Mouse (Mus musculus) lung, embryonic 15.5 days (tissue): ENCODE measurements around the gene Gpx3. TPM values are rescaled to one million over a fixed set of nuclear protein-coding genes. Genes with fewer than 3 reads are reported as not detected.

Experiments
- ATAC-seq: fragments of 200-750 bp; cut with Nextera tagmentation; 2 replicates; pipeline ENCODE4 v1.8.0; 2017; ENCODE audit warnings: moderate number of reproducible peaks, borderline replicate concordance; ENCODE audit not compliant: low FRiP score, low TSS enrichment; ENCODE audit errors: extremely low read depth
- H3K27ac ChIP-seq: fragments of 300-500 bp; sonication (generic); 2 replicates; pipeline ENCODE4 v1.5.1; 2015; ENCODE audit warnings: moderate library complexity, mild to moderate bottlenecking, inconsistent platforms
- H3K27me3 ChIP-seq: fragments of 300-500 bp; sonication (generic); 2 replicates; pipeline ENCODE4 v1.6.1; 2015; ENCODE audit warnings: inconsistent platforms
- H3K36me3 ChIP-seq: fragments of 300-500 bp; sonication (generic); 2 replicates; pipeline ENCODE4 v1.6.1; 2015; ENCODE audit warnings: inconsistent platforms
- H3K4me1 ChIP-seq: fragments of 300-500 bp; sonication (generic); 2 replicates; pipeline ENCODE4 v1.6.1; 2015; ENCODE audit warnings: inconsistent platforms
- H3K4me2 ChIP-seq: fragments of 300-500 bp; sonication (generic); 2 replicates; pipeline ENCODE4 v1.6.1; 2015; ENCODE audit warnings: inconsistent platforms, mild to moderate bottlenecking, moderate library complexity
- H3K4me3 ChIP-seq: fragments of 300-500 bp; sonication (generic); 2 replicates; pipeline ENCODE4 v1.5.1; 2015; ENCODE audit warnings: mild to moderate bottlenecking, inconsistent platforms
- H3K9ac ChIP-seq: fragments of 300-500 bp; sonication (generic); 2 replicates; pipeline ENCODE4 v1.6.1; 2015; ENCODE audit warnings: inconsistent platforms
- H3K9me3 ChIP-seq: fragments of 300-500 bp; sonication (generic); 2 replicates; pipeline ENCODE4 v1.6.1; 2016; ENCODE audit warnings: inconsistent platforms
- whole genome bisulfite sequencing: fragments of 180-500 bp; shearing (Covaris S2); methylation state at CpG from one replicate; pipeline ENCODE4 v1.1.7; 2015; 5-methylcytosine and 5-hydroxymethylcytosine counted together
- polyA plus RNA-seq: library from polyadenylated mRNA; unstranded; fragments of >200 nt; fragmentation: Nextera tagmentation; extraction: Ambion mirVana; gene quantifications from 2 replicates; pipeline ENCODE4 v1.2.1, GENCODE M21; 2015

Gene Gpx3
- polyA plus RNA-seq, 1 experiment from 2014 or later: 200 TPM

GRCm38 (mm10) chr11:54920127-54920972 is 18.1 kb downstream of the Gpx3 start:
- whole genome bisulfite sequencing: 62% methylated on average over 11 of the region's 11 CpGs
- Histone ChIP-seq H3K9me3 (no peaks in the 10 kb centered on the region), H3K4me2 (no peak overlapping the region), H3K27ac (no peak overlapping the region), H3K36me3 (peaks cover 48% of the 10 kb centered on the region), H3K9ac (no peak overlapping the region), H3K27me3 (no peaks in the 10 kb centered on the region), H3K4me1 (no peaks in the 10 kb centered on the region), H3K4me3 (no peak overlapping the region)
- ATAC-seq: no peak

- Histone ChIP-seq H3K9ac (no peak overlapping the region), H3K4me2 (no peak overlapping the region), H3K27ac (peak overlapping the region; percentile 11; the same call in 1 of the 2 replicates), H3K27me3 (no peaks in the 10 kb centered on the region), H3K4me3 (no peak overlapping the region), H3K4me1 (no peaks in the 10 kb centered on the region), H3K36me3 (peaks cover 52% of the 10 kb centered on the region), H3K9me3 (no peaks in the 10 kb centered on the region)
- WGBS: 58% methylated on average over 6 of the region's 6 CpGs
- no peak for ATAC-seq
Measured at GRCm38 (mm10) chr11:54920973-54921580, 18.8 kb downstream of the Gpx3 start.

- Histone ChIP-seq H3K9ac (no peak overlapping the region), H3K4me1 (no peaks in the 10 kb centered on the region), H3K9me3 (no peaks in the 10 kb centered on the region), H3K36me3 (peaks cover 51% of the 10 kb centered on the region), H3K27me3 (no peaks in the 10 kb centered on the region), H3K4me3 (no peak overlapping the region), H3K27ac (peak overlapping the region; percentile 11; the same call in 1 of the 2 replicates), H3K4me2 (no peak overlapping the region)
- WGBS: 39% methylated on average over 7 of the region's 7 CpGs
- peak; percentile 68; the same call in 1 of the 2 replicates for ATAC-seq
Measured at GRCm38 (mm10) chr11:54921798-54922197, 19.5 kb downstream of the Gpx3 start.

- H3K9ac ChIP-seq: no peak overlapping the region
- no peak overlapping the region for H3K4me2 ChIP-seq
- WGBS: 80% methylated on average over 3 of the region's 3 CpGs
- no peak for ATAC-seq
- no peak overlapping the region for H3K27ac ChIP-seq
- H3K27me3 ChIP-seq: no peaks in the 10 kb centered on the region
- no peaks in the 10 kb centered on the region for H3K4me1 ChIP-seq
- H3K36me3 ChIP-seq: peaks cover 44% of the 10 kb centered on the region
- H3K9me3 ChIP-seq: no peaks in the 10 kb centered on the region
- H3K4me3 ChIP-seq: no peak overlapping the region
Measured at GRCm38 (mm10) chr11:54922488-54922887, 20.2 kb downstream of the Gpx3 start.

- no peaks in the 10 kb centered on the region for H3K4me1 ChIP-seq
Measured at GRCm38 (mm10) chr11:54924145-54924544, 21.9 kb downstream of the Gpx3 start.

GRCm38 (mm10) chr11:54927346-54928140 is 25.3 kb downstream of the Gpx3 start:
- no peak for ATAC-seq
- Histone ChIP-seq H3K27me3 (no peaks in the 10 kb centered on the region), H3K9ac (no peak overlapping the region), H3K4me1 (no peaks in the 10 kb centered on the region), H3K36me3 (peaks cover 29% of the 10 kb centered on the region; the same call in 1 of the 2 replicates), H3K4me3 (no peak overlapping the region), H3K4me2 (no peak overlapping the region), H3K27ac (no peak overlapping the region), H3K9me3 (no peaks in the 10 kb centered on the region)
- 72% methylated on average over 14 of the region's 14 CpGs for WGBS

More at GRCm38 (mm10) chr11:54924145-54924544, 21.9 kb downstream of the Gpx3 start:
- WGBS: 89% methylated on average over 14 of the region's 14 CpGs
- no peak for ATAC-seq
- H3K9me3 ChIP-seq: no peaks in the 10 kb centered on the region
- no peak overlapping the region for H3K27ac ChIP-seq
- no peaks in the 10 kb centered on the region for H3K27me3 ChIP-seq
- H3K4me3 ChIP-seq: no peak overlapping the region
- H3K36me3 ChIP-seq: peaks cover 36% of the 10 kb centered on the region; the same call in 1 of the 2 replicates
- no peak overlapping the region for H3K9ac ChIP-seq
- H3K4me2 ChIP-seq: no peak overlapping the region

GRCm38 (mm10) chr11:54928219-54928618 is 26.0 kb downstream of the Gpx3 start:
- Histone ChIP-seq H3K4me3 (no peak overlapping the region), H3K27me3 (no peaks in the 10 kb centered on the region), H3K27ac (no peak overlapping the region), H3K9ac (no peak overlapping the region), H3K4me1 (no peaks in the 10 kb centered on the region), H3K36me3 (peaks cover 26% of the 10 kb centered on the region; the same call in 1 of the 2 replicates), H3K4me2 (no peak overlapping the region), H3K9me3 (no peaks in the 10 kb centered on the region)
- 89% methylated on average over 3 of the region's 3 CpGs for WGBS
- no peak for ATAC-seq

- peaks cover 28% of the 10 kb centered on the region; the same call in 1 of the 2 replicates for H3K36me3 ChIP-seq
- no peaks in the 10 kb centered on the region for H3K4me1 ChIP-seq
- no peak overlapping the region for H3K4me2 ChIP-seq
- H3K9me3 ChIP-seq: no peaks in the 10 kb centered on the region
- H3K27ac ChIP-seq: no peak overlapping the region
- H3K4me3 ChIP-seq: no peak overlapping the region
- no peak overlapping the region for H3K9ac ChIP-seq
- ATAC-seq: no peak
- no peaks in the 10 kb centered on the region for H3K27me3 ChIP-seq
- 74% methylated on average over 7 of the region's 7 CpGs for WGBS
Measured at GRCm38 (mm10) chr11:54928886-54929285, 26.6 kb downstream of the Gpx3 start.

GRCm38 (mm10) chr11:54929290-54929689 is 27.0 kb downstream of the Gpx3 start:
- Histone ChIP-seq H3K4me3 (no peak overlapping the region), H3K9me3 (no peaks in the 10 kb centered on the region), H3K27me3 (no peaks in the 10 kb centered on the region), H3K36me3 (peaks cover 28% of the 10 kb centered on the region; the same call in 1 of the 2 replicates), H3K4me1 (no peaks in the 10 kb centered on the region), H3K4me2 (no peak overlapping the region), H3K27ac (no peak overlapping the region), H3K9ac (no peak overlapping the region)
- 83% methylated on average over 6 of the region's 6 CpGs for WGBS
- ATAC-seq: no peak; the same call in 1 of the 2 replicates

- H3K4me2 ChIP-seq: no peak overlapping the region
- no peak for ATAC-seq
- 72% methylated on average over 8 of the region's 8 CpGs for WGBS
- no peaks in the 10 kb centered on the region for H3K9me3 ChIP-seq
- H3K9ac ChIP-seq: no peak overlapping the region
- H3K36me3 ChIP-seq: peaks cover 27% of the 10 kb centered on the region; the same call in 1 of the 2 replicates
- no peaks in the 10 kb centered on the region for H3K4me1 ChIP-seq
- H3K27me3 ChIP-seq: no peaks in the 10 kb centered on the region
- H3K27ac ChIP-seq: no peak overlapping the region
- no peak overlapping the region for H3K4me3 ChIP-seq
Measured at GRCm38 (mm10) chr11:54929744-54930143, 27.5 kb downstream of the Gpx3 start.

- no peak overlapping the region for H3K27ac ChIP-seq
- H3K9me3 ChIP-seq: no peaks in the 10 kb centered on the region
- H3K4me3 ChIP-seq: no peak overlapping the region
- H3K9ac ChIP-seq: no peak overlapping the region
- ATAC-seq: no peak
- no peaks in the 10 kb centered on the region for H3K27me3 ChIP-seq
- no peaks in the 10 kb centered on the region for H3K4me1 ChIP-seq
- peaks cover 27% of the 10 kb centered on the region; the same call in 1 of the 2 replicates for H3K36me3 ChIP-seq
- WGBS: 58% methylated on average over 7 of the region's 7 CpGs
- H3K4me2 ChIP-seq: no peak overlapping the region
Measured at GRCm38 (mm10) chr11:54930318-54930979, 28.2 kb downstream of the Gpx3 start.
